11 mouse cellular contexts compared by ENCODE assay signal in the genomic region with DNA sequence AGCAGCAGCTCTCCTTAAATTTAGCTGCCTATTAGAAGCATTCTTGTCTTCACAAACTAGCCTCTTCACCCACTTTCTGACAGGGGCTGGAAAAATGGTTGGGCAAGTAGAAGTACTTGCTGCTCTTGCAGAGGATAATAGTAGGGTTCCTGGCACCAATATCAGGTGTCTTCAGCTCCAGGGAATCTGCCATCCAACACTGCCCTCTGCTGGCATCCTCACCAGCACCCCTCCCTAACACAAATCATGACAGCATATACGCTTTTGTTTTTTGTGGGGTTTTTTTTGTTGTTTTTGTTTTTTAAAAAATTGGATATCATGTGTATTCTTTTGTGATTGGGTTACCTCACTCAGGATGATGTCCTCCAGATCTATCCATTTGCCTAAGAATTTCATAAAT.
A peak's percentile ranks its signal among the peaks of the same experiment; 100 is the strongest.
DNase-seq lines count a peak whose midpoint lies in the region; ATAC-seq and TF ChIP-seq lines count a peak whose summit lies in the region.
"Had no signal": no experiment of that assay in that cellular context is flagged by ENCODE, and none has a peak within 500 bp of the region (broad histone marks: within the 10 kb centered on the region; RNA-seq: fewer than 3 reads in every experiment).

No protein-coding gene starts in this region.

- peak; percentile 11 to 52 for DNase-seq in kidney, postnatal 36 days
- DNase-seq in ES-CJ7 (ENCODE audit: low read depth, low spot score) (peak; percentile 34), adipocyte (ENCODE audit: low spot score) (peak; percentile 43)
- no peak for DNase-seq in ovary, postnatal 36 days (ENCODE audit: low spot score)
- no peak for DNase-seq in forebrain, embryonic 11.5 days (ENCODE audit: low spot score)
- DNase-seq: retina, postnatal 1 day had no signal

- 90% methylated on average over 1 of the region's 1 CpGs for WGBS in kidney, embryonic 16.5 days
- WGBS in small intestine, adult 2 months = 98% methylated on average over 1 of the region's 1 CpGs
- 88% methylated on average over 1 of the region's 1 CpGs for WGBS in forebrain, embryonic 11.5 days

- no peak overlapping the region for H3K27ac ChIP-seq in kidney, embryonic 16.5 days (ENCODE audit: low read length)
- no peak overlapping the region for H3K27ac ChIP-seq in small intestine, adult 2 months (ENCODE audit: insufficient read depth, low read depth, low read length)
- no peak overlapping the region for H3K27ac ChIP-seq in forebrain, embryonic 11.5 days (ENCODE audit: low read depth, low read length)
- H3K27ac ChIP-seq: forebrain, embryonic 10.5 days; heart, embryonic 15.5 days had no signal

- no peak overlapping the region for H3K4me3 ChIP-seq in kidney, embryonic 16.5 days (ENCODE audit: low read length)
- no peak overlapping the region for H3K4me3 ChIP-seq in small intestine, adult 2 months (ENCODE audit: low read depth, low read length)
- no peak overlapping the region for H3K4me3 ChIP-seq in forebrain, embryonic 11.5 days (ENCODE audit: low read depth, low read length)
- H3K4me3 ChIP-seq: forebrain, embryonic 10.5 days; heart, embryonic 15.5 days had no signal

- H3K27me3 ChIP-seq in kidney, embryonic 16.5 days (ENCODE audit: insufficient read depth, low read length) = no peaks in the 10 kb centered on the region
- no peaks in the 10 kb centered on the region for H3K27me3 ChIP-seq in small intestine, adult 2 months (ENCODE audit: control insufficient read depth, insufficient read depth, low read length)
- H3K27me3 ChIP-seq in forebrain, embryonic 11.5 days (ENCODE audit: control insufficient read depth, insufficient read depth, low read length) = no peaks in the 10 kb centered on the region
- H3K27me3 ChIP-seq: heart, embryonic 15.5 days had no signal

- no peak overlapping the region for H3K4me2 ChIP-seq in kidney, embryonic 16.5 days (replicated peaks; ENCODE audit: low read depth, low read length)
- H3K4me2 ChIP-seq in forebrain, embryonic 11.5 days (ENCODE audit: low read depth, low read length, severe bottlenecking) = no peak overlapping the region
- H3K4me2 ChIP-seq: heart, embryonic 15.5 days had no signal

- peak; percentile 51; the same call in 1 of the 2 replicates for TF ChIP-seq CTCF in small intestine, adult 2 months (IDR thresholded peaks at IDR 0.05; ENCODE audit: extremely low read depth, insufficient read length, insufficient replicate concordance, low read depth, low read length)

- H3K4me1 ChIP-seq in kidney, embryonic 16.5 days (ENCODE audit: insufficient read depth, low read length) = no peaks in the 10 kb centered on the region
- H3K4me1 ChIP-seq in small intestine, adult 2 months (ENCODE audit: control insufficient read depth, insufficient read depth, insufficient read length, low read length) = peaks cover under 1% of the 10 kb centered on the region; the same call in 1 of the 2 replicates
- no peaks in the 10 kb centered on the region for H3K4me1 ChIP-seq in forebrain, embryonic 11.5 days (replicated peaks; ENCODE audit: control insufficient read depth, insufficient read depth, low read length)
- H3K4me1 ChIP-seq: forebrain, embryonic 10.5 days; heart, embryonic 15.5 days had no signal

- ATAC-seq in kidney, embryonic 16.5 days (ENCODE audit: low FRiP score, low TSS enrichment) = no peak
- no peak for ATAC-seq in forebrain, embryonic 11.5 days (replicated peaks; ENCODE audit: low FRiP score)
- ATAC-seq: midbrain, embryonic 16.5 days had no signal

- H3K9ac ChIP-seq in kidney, embryonic 16.5 days (replicated peaks; ENCODE audit: low read length) = no peak overlapping the region
- H3K9ac ChIP-seq in forebrain, embryonic 11.5 days (ENCODE audit: low read length) = no peak overlapping the region
- H3K9ac ChIP-seq: heart, embryonic 15.5 days had no signal

- no peak for TF ChIP-seq POLR2A in small intestine, adult 2 months (IDR thresholded peaks at IDR 0.05; ENCODE audit: low read depth, low read length)

- no peaks in the 10 kb centered on the region for H3K9me3 ChIP-seq in kidney, embryonic 16.5 days (ENCODE audit: low read length)
- H3K9me3 ChIP-seq in forebrain, embryonic 11.5 days (ENCODE audit: control insufficient read depth, low read length) = no peaks in the 10 kb centered on the region
- H3K9me3 ChIP-seq: heart, embryonic 15.5 days had no signal

- no peaks in the 10 kb centered on the region for H3K36me3 ChIP-seq in kidney, embryonic 16.5 days (ENCODE audit: insufficient read depth, low read length)
- no peaks in the 10 kb centered on the region for H3K36me3 ChIP-seq in small intestine, adult 2 months (ENCODE audit: control insufficient read depth, insufficient read depth, low read length)
- no peaks in the 10 kb centered on the region for H3K36me3 ChIP-seq in forebrain, embryonic 11.5 days (ENCODE audit: control insufficient read depth, insufficient read depth, low read length)
- H3K36me3 ChIP-seq: heart, embryonic 15.5 days had no signal

Comparison
In these comparisons a context has a peak if more than half of its experiments do, and no peak if none do; other contexts are left out.
1. DNase-seq: peak in kidney, postnatal 36 days (2 of 2), ES-CJ7 (single experiment) and adipocyte (single experiment); none in ovary, postnatal 36 days (single experiment) and forebrain, embryonic 11.5 days (single experiment).